Mouse (Mus musculus): ENCODE data around the gene Scg2.

DNA sequence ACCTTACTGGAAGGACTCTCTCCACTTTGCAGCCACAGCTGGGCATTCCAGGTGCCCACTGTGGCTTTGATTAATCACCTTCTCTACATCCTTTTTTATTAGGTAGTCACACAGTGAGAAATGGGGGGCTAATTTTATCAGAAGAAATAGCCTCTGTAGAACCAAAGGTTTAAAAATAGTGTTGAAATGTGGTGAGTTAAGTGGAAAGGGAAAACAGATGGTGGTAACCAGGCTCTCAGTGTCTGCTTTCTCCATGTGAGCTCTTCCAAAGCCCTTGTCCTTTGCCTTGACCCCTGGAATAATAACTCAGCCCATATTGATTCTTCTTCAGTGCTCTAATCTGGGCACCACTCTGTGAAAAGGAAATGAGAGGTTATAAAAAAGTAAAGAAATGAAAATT, 24.4 kb downstream of the Scg2 start:
- TF ChIP-seq CTCF (conservative IDR thresholded peaks at IDR 0.05; ENCODE audit: low read length) (no peak), POU5F1 (IDR thresholded peaks at IDR 0.05; ENCODE audit: borderline replicate concordance, low read length) (no peak)

Measured in E14TG2a.4 (cell line).